Mouse (Mus musculus) lung, adult 2 months (tissue): Measurements from ENCODE around the gene Lap3.

Experiments used
- CTCF ChIP-seq: fragments of 200-500 bp; IDR thresholded peaks from 2 replicates; pipeline ENCODE4 v1.5.1; 2011; ENCODE audit warnings: mild to moderate bottlenecking, low read length, control low read depth; ENCODE audit not compliant: insufficient read depth
- POLR2A ChIP-seq: fragments of 200-500 bp; IDR thresholded peaks from 2 replicates; pipeline ENCODE4 v1.6.1; 2011; ENCODE audit warnings: low read depth, mild to moderate bottlenecking, control low read depth, low read length, borderline replicate concordance; ENCODE audit errors: extremely low read depth

GRCm38 (mm10) chr5:45474215-45474614 is 19.0 kb upstream of the Lap3 start:
- peak; percentile 55; the same call in 1 of the 2 replicates for TF ChIP-seq CTCF
- TF ChIP-seq POLR2A, result no peak
